Mouse (Mus musculus) fat pad, adult 2 months (tissue): ENCODE measurements around the gene Cdh15.

Experiments
- DNase-seq: peaks from one replicate; pipeline ENCODE4 v3.0.0-alpha.2; 2011; ENCODE audit warnings: low read depth, low spot score; ENCODE audit errors: extremely low read depth

Gene Cdh15

DNA sequence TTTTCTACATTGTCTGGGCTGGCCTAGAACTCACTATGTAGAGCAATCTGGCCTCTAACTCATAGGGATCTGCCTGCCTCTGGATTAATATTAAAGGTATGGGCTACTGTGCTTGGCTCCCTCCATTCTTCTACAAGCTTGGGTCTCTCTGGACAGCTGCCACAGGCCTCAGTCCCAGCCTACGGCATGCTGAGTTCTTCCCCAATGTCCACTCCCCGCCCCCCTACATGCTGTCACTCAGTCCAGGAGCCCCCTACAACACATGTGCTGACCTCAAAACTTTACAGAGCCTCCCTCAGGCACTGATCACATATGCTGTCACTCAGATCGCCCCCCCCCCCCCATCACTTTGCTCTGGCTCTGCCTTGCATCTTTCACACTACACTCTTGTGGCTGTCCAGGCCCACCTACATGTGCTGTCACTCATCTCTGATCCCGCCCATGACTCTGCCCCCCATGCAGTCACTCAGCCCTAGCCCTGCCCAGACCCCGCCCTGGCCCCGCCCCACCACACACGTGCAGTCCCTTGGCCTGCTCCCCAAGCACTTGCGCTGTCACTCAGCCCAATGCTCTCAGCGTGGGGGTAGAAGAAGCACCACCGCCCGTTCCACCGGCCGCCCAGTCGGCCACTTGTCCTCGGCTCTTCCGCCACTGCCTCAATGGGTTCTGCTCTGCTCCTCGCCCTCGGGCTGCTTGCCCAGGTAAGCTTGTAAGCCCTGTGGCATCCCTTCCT is at the start of gene Cdh15:
Gene Cdh15 (plus strand): TSS at position 138 of the 733 bp plus-strand sequence.
- no peak for DNase-seq

DNA sequence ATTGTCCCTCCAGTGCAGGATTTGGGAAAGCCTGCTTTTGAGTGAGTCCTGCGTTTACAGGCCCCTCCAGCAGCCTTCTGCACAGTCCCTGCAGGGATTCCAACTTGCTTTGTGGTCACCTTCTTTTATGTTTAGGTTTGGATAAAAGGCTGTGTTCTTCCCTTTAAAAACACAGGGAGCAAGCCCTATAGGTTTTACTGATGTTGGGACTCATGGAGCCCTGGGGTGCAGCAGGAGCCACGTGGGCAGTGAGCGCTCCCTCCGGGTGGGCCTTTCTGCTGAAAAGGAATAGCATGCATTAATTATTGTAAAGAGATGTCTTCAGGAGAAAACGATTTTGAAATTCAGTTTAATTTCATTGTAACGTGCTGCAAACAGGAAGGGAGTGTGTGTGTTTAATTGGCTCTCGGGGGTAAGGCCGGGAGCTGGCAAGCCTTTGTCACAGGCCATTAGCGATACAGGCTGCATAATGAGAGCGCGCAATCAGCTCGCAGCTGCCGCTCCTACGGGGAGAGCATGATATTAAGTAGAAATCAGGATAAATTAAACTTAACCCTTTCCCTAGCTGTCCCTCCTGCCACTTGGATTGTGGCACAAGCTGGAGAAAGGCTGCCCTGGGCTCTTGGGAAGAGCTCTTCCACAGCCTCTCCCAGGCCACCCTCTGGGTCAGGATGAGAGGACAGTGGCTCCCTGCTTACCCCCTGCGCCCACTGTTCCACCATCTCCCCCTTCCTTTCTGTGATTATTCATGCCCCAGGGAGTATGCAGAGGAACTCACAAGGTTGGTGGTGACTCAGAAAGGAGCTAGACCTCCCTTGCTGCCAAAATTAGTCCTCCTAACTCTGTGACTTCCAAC is 43.6 kb upstream of the Cdh15 start:
- no peak for DNase-seq

DNA sequence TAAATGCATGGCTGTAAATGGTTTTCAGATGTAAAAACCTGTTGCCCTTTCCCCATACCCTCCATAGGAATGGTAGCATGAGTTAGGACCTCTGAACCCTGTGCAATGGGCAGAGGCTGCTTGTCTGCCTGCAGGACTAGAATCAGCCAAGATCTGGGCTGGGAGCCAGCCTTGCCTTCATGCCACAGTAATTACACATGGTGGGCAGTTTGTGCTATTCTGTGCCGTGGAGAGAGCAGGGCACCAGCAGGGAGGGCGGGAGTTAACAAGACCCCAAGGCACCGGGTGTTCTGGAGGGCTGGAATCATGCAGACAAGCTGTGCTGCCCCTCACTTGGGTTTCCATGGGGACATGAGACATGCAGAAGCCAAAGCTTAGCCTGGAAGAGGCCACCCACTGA is 42.4 kb upstream of the Cdh15 start:
- no peak for DNase-seq

DNA sequence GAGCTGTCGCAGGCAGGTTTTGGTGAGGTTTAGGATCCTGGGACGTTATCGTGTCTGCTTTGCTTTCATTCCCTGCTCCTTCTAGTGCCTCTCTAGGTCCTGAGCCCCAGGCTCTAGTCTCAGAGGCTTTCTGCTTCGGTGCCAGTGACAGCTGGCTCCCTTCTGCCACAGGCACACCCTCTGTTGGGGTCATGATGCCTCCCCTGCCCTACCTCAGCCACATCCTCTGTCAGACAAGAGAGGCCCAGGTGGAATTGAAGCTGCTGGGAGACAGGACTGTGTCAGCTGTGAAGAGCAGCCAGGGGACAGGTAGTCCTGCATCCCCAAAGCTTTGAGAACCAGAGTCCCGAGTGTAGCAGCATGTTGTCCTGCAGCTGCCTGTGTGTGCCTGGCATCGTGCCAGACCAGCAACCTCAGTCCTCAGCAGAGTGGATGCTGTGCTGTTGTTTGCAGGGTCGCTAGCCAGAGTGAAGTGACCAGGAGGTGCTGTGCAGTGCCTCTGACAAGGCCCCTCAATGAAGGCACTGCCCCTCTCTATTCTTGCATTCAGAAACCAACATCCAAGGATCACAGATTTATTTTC is 40.7 kb upstream of the Cdh15 start:
- no peak for DNase-seq

DNA sequence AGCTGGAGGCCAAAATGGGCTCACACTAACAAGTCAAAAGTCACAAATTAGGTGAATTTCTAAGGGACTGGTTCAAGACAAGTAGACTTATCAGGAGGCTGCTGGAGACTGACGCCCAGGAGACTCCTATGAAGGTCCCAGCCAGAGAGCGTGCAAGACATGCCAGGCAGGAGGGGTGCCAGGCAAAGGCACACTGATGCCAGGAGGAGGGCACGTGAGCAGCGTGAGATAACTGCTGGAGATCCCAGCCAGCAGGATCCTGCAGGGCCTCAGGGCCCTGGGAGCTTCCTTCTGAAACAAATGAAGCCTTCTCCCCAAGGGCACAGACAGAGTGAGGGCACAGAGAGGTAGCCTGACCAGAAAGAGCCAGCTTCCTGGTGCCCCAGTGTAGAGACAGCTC is 39.9 kb upstream of the Cdh15 start:
- no peak for DNase-seq

DNA sequence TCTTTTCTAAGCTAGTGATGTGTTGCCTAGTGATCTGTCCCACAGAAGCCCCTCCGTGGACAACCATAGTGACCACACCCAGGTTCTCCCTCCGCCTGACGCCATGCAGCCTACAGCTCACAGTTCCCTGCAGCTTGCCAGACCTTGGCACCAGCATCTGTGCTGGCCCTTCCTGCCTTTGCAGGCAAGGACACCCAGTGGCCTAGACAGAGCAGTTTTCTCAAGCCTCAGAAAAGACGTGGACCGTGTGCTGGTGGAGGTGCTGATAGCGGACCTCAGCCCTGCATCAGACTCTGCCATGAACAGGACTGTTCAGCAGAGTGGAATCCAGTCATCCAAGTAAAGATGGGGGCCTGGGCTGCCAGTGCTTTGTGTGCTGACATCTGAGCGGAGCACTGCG is 37.4 kb upstream of the Cdh15 start:
- no peak for DNase-seq

DNA sequence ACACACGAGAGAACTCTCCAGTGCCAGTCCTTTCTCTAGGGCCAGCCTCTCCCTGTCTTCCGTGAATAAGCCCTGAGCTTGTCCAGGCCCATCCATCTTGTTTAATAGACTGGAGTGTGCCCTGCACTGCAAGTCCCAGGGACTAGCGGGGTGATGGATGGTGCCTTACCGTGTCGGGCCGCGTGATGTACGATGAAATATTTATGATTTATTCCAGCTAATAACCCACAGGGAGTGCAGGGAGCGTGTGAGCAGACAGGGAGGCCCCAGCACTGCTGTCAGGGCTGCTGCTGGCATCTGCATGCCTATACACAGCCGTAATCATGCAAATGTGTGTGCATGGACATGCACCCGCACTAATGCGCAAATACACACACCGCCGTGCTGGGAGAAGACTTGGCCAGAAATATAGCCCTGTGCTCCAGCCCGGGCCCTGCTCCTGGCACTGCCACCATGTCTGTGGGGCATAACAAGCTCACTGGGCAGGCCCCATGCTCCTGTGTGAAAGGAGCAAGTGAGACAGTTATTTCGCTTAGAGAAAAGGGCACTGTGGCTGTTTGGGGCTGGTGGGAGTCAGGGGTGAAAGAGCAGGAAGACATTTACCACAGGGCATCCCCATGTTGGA is 35.8 kb upstream of the Cdh15 start:
- no peak for DNase-seq

DNA sequence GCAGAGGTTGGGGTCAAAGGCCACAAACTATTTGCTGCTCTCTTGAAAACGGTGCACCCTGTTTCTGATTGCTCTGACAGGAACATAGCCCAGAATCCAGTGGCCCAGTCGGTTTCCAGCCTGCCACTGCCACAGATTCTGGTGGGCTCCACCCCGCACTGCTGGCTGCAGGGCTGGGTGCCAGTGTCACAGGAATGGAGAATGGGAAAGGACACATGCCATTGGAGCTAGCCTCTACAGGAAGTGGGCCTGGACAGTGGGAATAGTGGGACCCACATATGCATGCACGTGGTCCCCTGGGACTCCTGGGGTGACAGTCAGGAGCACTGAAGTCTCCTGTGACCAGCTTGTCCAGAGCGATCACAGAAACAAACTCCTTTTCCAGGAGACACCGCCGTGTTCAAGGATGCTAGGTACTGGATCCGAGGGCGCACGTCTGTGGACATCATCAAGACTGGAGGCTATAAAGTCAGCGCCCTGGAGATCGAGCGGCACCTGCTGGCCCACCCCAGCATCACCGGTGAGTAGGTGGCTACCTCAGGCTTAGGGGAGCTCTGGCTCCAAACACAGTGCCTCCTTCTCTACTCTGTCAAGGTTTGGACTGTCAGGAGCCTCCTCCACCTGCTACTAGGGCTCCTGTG is 35.0 kb upstream of the Cdh15 start:
- DNase-seq = no peak

DNA sequence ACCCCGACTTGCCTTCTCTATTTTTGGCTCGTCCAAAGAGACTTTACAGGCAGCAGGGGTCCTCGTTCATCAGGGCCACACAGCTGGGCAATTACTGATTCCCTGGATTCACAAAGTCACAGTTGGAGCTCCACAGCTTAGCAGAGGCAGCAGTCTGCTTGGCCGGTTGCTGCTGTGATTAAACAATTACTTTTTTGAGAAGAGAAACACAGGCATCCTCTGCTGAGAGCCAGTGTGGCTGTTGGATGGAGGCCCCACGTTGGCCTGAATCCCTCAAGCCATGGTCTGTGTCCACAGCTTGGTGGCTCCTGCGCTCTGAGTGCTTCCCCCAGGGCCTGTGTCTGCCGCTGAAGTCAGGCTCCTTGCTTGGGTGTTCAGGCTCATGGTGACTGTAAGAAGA is 33.2 kb upstream of the Cdh15 start:
- no peak for DNase-seq

DNA sequence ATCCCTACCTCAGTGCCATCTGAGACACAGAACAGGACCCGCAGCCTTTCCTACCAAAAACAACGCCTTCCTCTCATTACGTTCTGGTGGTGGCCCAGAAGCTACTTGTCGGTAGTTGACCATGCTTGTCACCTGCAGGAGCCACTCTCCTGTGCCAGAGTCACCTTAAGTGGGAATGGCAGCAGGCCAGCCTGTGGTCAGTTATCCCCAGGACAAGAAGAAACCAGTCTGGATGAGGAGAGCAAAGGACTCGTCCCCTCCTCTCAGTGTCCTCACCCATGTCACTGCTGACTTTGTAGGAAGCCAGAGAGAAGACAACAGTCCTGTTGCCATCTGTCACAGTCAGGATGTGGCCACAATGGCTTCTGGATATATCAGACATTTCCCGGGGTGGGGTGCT is 30.8 kb upstream of the Cdh15 start:
- DNase-seq = no peak

DNA sequence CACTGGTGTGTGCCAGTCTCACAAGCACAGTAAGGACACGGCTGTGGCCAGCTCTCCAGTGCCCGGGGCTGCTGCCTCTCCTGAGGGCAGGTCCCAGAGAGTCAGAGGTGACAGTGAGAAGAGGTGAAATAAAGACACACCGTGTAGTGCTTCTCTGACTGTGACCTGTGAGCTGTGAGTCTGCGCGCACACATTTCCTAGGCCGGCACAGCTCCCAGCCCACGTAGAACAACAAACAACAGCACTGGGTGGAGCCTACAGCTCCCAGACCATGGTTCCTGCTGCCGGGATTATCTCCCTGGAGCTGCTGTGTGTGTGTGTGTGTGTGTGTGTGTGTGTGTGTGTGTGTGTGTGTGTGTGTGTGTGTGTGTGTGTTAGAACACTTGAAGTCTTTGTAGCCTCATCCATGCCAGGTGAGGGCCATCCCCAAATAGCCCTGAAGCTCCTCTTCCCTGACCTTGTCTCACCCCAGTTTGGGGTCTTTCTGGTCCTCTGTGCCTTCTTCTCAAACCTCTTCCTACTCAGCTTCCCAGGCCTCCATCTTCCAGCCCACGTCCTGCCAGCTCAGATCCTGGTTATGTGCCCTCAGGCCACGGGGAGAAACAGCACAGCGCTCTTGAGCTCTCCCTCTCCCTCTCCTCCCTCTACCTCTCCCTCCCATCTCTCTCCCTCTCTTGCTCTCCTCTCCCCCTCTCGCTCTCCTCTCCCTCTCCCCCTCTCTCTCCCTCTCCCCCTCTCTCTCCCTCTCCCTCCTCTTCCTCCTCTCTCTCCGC is 29.9 kb upstream of the Cdh15 start:
- DNase-seq = no peak

DNA sequence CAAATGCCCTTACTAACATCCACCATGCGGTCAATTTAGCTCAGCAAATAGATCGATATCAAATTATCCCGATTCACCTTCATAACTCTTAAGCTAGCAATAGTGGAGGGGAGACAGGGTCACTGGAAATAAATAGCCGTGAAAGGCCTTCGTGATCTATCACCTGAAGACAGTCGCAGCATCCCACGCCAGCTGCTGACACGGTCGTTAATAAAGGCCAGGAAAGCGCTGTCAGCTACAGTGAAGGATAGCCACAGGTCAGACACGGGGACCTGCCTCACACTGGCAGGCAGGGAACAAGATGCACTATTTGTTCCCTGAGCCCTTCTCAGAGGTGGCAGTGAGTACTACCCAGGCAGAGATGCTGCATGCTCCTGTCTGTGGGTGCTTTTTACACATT is 28.0 kb upstream of the Cdh15 start:
- DNase-seq = no peak

DNA sequence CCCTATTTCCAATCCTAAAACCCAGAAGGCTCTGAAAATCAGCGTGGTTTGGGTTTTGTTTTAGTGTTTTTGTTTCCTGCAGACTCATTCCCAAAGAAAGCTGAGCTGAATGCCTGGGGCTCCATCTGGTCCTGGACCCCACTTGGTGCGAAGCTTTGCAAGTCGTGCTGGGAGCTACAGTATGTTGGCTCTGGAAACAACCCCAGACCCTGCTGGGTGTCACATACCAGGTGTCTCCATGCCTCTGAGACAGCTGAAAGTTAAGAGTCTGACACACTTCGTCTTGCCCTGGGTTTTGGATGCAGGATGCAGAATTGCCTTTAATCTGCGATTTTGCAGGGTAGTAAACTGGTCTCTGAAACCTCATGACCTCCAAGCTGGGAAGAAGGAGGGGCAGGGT is 23.2 kb upstream of the Cdh15 start:
- no peak for DNase-seq

DNA sequence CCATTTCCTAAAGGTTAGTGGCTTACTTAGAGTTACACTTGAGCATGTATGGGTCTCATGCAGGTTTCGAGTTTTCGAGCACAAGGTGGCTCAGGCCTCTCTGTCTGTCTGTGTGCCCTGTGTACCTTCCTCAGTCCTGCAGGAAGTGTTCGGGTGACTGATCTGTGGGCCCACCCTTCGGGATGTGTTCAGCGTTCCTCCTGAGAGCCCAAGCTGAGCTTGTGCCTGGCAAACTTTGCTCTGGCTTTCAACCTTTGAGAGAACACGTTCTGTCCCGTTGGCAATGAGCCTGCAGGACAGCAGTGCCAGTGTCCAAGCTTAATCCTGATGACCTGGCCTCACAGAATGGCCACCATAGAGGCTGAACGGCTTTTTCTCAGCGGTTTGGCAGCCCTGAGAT is 22.8 kb upstream of the Cdh15 start:
- no peak for DNase-seq

DNA sequence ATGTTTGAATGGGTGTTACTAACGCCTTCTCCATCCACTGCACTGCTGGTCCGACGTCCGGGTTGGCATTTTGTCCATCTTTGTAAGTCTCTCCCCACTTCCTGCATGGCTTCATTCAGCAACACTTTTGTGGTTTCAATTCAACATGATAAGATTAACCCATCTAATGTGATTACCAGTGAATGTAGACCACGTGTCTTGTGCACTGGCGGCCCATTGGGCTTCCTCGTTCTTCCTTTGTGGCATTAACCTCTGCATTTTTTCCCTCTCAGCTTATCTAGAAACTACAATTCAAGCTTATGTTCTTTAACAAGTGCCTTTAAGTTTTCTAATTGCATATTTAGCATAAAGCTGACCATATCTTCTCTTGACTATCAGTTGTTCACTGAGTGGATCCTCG is 22.4 kb upstream of the Cdh15 start:
- DNase-seq = no peak

DNA sequence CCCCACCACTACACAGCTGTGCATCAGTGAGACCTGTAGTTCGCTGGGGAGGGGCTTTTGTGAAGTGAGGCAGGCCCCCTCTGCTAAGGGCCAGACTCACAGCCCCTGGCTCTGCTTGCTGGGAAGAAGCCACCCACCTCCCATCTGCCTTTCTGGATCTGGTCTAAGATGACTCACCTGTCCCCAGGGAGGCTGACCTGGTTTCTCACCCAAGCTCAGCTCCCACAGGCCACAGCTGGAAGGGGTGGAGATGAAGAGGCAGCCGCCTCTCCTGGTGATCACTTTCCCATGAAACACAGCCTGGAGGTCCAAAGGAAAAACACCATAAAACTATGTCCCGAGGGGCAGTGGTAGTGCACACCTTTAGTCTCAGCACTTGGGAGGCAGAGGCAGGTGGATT is 18.4 kb upstream of the Cdh15 start:
- DNase-seq = no peak

DNA sequence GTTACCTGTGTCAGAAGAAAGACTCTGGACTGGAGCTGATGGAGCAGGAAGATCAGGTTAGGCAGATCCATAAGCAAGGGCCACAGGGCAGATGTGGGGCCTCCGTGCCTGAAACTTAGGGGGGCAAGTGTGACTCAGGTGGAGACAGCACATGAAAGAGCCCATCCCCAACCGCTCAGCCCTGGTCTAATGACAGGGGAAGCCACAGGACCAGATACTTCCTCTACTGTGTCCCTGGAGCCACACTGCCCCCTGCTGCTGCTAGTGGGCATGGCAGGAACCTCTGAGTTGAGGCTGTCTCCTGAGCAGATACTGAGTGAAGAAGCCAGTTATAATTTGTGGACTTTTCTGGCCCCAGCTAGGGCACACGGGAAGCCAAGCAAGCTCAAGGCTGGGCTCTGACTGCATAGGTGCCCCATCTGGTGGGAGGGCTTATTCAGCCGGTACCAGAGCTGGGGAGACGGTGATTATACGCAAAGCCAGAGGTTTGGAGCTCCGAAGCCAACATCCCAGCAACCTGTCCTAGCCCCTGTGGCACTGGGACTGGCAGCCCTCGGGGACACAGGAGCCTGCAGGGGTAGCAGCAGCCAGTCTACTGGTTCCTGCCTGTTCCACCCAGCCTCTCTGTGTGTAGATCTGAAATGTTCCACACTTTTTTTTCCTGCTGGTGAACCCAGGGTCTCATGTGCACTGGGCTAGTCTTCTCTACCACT is 17.3 kb upstream of the Cdh15 start:
- no peak for DNase-seq

DNA sequence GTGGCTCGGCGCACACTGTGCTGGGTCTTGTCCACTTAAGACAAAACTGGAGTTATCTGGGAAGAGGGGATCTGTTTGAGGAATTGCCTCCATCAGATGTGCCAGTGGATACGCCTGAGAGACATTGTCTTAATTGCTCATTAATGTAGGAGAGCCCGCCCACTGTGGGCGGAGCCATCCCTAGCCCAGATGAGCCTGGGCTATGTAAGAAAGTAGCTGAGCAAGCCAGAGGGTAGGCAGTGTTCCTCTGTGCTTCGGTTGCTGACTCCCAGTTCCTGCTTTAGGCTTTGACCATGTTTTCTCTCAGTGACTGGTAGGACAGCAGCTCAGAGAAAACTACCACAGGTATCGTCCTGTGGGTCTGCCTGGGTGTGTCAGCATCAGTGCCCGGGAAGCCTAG is 13.3 kb upstream of the Cdh15 start:
- DNase-seq = no peak

DNA sequence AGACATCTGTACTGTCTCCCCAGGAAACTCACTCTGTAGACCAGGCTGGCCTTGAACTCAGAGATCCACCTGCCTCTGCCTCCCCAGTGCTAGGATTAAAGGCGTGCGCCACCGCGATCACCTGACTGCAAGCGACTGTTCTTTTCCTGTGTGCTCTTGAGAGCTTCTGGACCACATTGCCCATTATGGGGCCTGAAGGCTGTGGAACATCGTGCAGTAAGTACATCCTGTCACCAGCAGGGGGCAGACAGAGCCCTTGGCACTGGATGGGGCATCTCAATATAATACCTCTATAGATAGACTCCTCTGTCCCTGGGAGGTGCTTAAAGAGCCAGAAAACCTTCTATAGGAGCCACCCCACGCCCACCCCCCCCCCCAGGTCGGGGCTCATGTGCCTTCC is 12.8 kb upstream of the Cdh15 start:
- peak; percentile 5 for DNase-seq

DNA sequence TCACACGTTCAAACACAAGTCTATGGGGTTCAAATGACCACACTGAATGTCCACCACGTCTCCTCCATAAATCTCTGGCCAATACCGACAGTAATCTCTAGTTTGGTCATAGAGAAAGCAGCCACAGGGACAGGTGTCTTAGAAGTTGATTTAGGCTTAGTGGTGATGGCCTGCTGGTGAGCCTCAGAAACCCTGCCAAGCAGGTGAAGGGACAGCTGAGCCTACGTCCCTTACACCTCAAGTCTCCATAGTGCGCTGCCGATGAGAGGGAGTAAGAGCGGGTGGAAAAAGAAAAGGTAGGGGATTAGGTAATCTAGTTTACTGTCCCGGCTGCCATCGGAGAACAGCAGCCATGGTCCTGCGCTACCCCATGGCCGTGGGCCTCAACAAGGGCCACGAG is 11.6 kb upstream of the Cdh15 start:
- no peak for DNase-seq
